Mouse (Mus musculus): Measurements from ENCODE around the gene Kptn.

The Kptn gene

DNA sequence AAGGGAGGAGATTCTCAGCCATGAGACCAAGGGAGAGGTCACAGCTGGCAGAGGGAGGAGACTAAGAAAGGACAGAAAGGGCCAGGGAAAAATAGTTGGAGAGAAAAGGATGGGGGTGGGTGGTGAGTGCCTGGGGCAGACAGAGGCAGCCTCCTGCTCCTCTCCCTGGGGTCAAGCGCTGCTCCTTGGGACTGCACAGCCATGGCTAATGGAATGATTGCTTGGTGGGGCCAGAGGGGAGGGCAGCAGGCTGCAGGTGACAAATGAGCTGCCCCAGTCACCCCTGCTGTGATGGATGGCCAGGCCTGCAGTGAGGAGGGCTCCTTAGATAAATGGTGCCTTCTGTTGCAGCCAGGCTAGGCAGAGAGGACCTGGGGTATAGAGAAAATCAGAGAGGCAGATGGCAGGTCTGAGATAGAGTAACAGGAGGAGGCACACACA, 52.5 kb downstream of the Kptn start:
- DNase-seq = peak; percentile 79

DNA sequence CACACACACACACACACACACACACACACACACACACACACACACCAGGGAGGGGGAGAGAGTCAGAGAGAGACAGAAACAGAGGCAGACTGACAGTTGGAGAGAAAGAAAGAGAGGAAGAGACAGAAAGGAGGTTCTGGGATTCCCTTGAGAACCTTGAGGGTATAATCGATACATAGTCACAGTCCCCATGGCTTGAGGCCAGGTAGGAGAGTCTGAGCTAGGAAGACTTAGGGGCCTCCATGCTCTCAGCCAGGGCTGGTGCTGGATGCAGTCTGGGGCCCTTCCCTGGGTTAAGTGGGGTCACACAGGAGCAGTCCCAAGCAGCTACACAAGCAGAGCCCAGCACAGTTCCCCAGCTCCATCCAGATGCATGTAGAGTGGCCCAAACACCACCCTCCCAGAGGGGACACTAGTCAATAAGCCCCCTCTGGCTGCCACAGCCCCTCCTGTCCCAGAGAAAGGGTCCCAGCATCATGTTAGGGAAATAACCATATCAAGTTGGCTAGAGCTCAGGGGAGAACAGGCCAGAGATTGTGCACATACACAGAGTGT, 53.0 kb downstream of the Kptn start:
- peak; percentile 34 for DNase-seq

DNA sequence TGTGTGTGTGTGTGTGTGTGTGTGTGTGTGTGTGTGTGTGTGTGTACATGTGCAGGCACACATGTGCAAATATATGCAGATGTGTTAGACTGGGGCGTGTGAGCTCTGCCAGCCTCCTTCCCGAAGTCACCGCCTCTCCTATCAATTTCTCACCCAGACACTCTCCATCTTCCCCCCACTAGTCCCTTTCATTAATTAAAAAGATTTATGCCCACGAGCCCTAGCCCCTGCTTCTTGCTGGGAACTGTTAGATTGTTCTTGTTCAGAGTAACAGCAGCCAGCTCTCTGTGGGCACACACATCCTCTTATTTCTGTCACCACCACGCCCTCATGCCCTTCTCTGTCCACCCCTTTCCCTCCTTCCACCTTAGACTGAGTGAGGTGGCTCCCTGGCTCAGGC, 53.5 kb downstream of the Kptn start:
- DNase-seq = peak; percentile 42

DNA sequence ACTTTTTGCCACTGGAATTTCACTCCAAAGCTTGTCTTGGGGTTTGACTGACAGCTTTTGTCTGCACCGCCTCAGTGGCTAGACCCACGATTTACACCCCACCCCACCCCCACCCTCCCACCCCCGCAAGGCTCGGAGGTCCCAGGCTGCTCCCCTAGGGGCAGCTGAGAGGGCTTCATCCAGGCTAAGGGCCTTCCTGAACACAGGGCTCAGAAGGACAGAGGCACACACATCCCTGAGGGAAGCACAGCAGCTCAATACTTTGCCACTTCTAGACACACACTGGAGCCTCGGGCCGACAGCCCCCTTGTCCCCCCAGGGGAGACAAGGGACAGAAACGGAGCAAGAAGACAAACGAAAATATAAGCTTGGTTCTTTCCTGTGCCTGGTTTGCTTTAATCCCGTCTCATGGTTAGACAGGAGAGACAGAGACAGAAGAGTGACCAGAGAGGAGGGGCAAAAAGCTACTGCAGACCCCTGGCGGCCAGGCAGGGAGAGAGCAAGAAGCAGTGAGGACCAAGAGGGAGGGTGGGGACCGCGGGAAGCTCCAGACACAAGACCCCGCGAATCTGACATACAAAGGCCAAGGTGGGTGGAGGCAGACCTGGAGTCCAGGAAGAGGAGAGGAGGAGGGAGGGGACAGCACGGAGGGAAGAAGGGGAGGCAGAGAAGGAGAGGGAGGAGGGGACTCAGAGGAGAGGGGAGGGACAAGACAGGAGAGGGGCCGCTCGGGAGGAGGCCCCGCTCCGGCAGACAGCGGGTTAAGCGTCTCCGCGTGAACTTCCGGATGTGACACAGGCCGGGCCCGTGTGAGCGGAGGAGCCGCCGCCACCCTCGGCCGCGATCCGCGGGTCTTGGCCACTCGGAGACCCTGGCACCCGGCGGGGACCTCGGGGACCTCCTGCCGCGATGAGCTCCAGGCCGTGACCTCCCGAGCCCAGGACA, 55.2 kb downstream of the Kptn start, which contains the start of gene Meis3:
TSS of gene Meis3 (plus strand) at position 494 of the 945 bp plus-strand sequence.
- DNase-seq = peak; percentile 87

DNA sequence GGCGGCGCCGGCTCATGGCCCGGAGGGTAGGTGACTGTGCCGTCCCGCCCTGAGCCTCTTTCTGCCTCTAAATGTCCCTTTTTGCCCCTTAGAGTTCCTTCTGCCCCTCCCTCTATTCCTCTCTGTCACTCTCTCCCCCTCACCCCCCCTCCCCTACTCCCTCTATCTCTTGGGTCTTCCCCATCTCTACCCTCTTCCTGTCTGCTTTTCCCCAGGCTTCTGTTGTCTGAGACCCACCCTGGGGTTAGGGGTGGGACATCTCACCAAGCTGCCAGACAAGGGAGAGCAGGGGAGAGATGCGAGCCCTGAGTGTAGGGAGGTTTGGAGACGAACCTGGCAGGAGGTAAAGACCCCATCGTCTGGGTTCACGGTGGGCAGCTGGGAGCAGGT, 55.8 kb downstream of the Kptn start:
- peak; percentile 22 for DNase-seq
